Mouse (Mus musculus) heart, postnatal 0 days (tissue): ENCODE measurements around the gene Hoxb6. TPM values are rescaled to one million over a fixed set of nuclear protein-coding genes. Genes with fewer than 3 reads are reported as not detected.
A peak's percentile ranks its signal among the peaks of the same experiment; 100 is the strongest.

Source experiments
- ATAC-seq: fragments of 200-750 bp; cut with Nextera tagmentation; 2 replicates; pipeline ENCODE4 v1.8.0; 2017; ENCODE audit warnings: low read depth, moderate number of reproducible peaks, moderate library complexity; ENCODE audit not compliant: insufficient read depth
- DNase-seq: peaks from one replicate; pipeline ENCODE4 v3.0.0-alpha.2; 2016; ENCODE audit warnings: low spot score
- H3K27ac ChIP-seq: fragments of 300-500 bp; sonication (generic); 2 replicates; pipeline ENCODE4 v1.5.1; 2014; ENCODE audit warnings: low read depth, mild to moderate bottlenecking
- H3K27me3 ChIP-seq: fragments of 300-500 bp; sonication (generic); 2 replicates; pipeline ENCODE4 v1.6.1; 2014; ENCODE audit warnings: low read length, mixed read lengths; ENCODE audit not compliant: control insufficient read depth, insufficient read depth
- H3K36me3 ChIP-seq: fragments of 300-500 bp; sonication (generic); replicated peaks from 2 replicates; pipeline ENCODE4 v1.6.1; 2014; ENCODE audit warnings: low read length, mixed read lengths; ENCODE audit not compliant: control insufficient read depth, insufficient read depth
- H3K4me1 ChIP-seq: fragments of 300-500 bp; sonication (generic); 2 replicates; pipeline ENCODE4 v1.6.1; 2014; ENCODE audit warnings: antibody characterized with exemption; ENCODE audit not compliant: control insufficient read depth, insufficient read depth
- H3K4me2 ChIP-seq: fragments of 300-500 bp; sonication (generic); 2 replicates; pipeline ENCODE4 v1.6.1; 2014; ENCODE audit warnings: low read depth, mild to moderate bottlenecking, low read length, moderate library complexity
- H3K4me3 ChIP-seq: fragments of 300-500 bp; sonication (generic); 2 replicates; pipeline ENCODE4 v1.5.1; 2014; ENCODE audit warnings: low read depth, low read length
- H3K9ac ChIP-seq: fragments of 300-500 bp; sonication (generic); replicated peaks from 2 replicates; pipeline ENCODE4 v1.6.1; 2014; ENCODE audit warnings: low read depth, low read length, mixed read lengths
- H3K9me3 ChIP-seq: fragments of 300-500 bp; sonication (generic); replicated peaks from 2 replicates; pipeline ENCODE4 v1.6.1; 2016; ENCODE audit warnings: low read length; ENCODE audit not compliant: control insufficient read depth
- CTCF ChIP-seq: IDR thresholded peaks from 2 replicates; pipeline ENCODE4 v1.5.1; 2016; ENCODE audit warnings: antibody characterized with exemption, control low read depth, low read depth
- EP300 ChIP-seq: IDR thresholded peaks from 2 replicates; pipeline ENCODE4 v1.6.1; 2016; ENCODE audit warnings: antibody characterized with exemption, low read depth
- WGBS: fragments of 180-500 bp; shearing (Covaris S2); extraction: QIAGEN DNeasy Blood & Tissue Kit; methylation state at CpG from one replicate; pipeline ENCODE4 v1.1.7; 2014; 5-methylcytosine and 5-hydroxymethylcytosine counted together
- polyA plus RNA-seq: library from polyadenylated mRNA; unstranded; fragments of >200 nt; fragmentation: Nextera tagmentation; extraction: Ambion mirVana; gene quantifications from 2 replicates; pipeline ENCODE4 v1.2.1, GENCODE M21; 2015
- total RNA-seq: library from RNA; depleted of rRNA; stranded (reverse); fragments of >200 nt; gene quantifications from 2 replicates; pipeline ENCODE4 v1.2.3, GENCODE M21; 2014; ENCODE audit warnings: low replicate concordance

Gene Hoxb6
- total and polyA plus RNA-seq, 2 experiments from 2014 or later = not detected

- Histone ChIP-seq H3K36me3 (no peaks in the 10 kb centered on the region), H3K9ac (peak within 1 kb of the TSS; percentile 47), H3K4me3 (peak within 1 kb of the TSS; percentile 47), H3K4me1 (no peaks in the 10 kb centered on the region), H3K27ac (peak within 1 kb of the TSS; percentile 79), H3K9me3 (no peaks in the 10 kb centered on the region), H3K27me3 (peaks cover 100% of the 10 kb centered on the region), H3K4me2 (peak within 1 kb of the TSS; percentile 59)
- ATAC-seq (no peak), DNase-seq (no peak)
- WGBS = 10% methylated on average over 28 of the region's 28 CpGs
- TF ChIP-seq EP300 (no peak), CTCF (no peak)
These were observed 25.5 kb downstream of the Hoxb6 start, which contains the start of gene Hoxb4 for GRCm38 (mm10) chr11:96317608-96318367. Hoxb4 (plus strand) TSS chr11:96318267.

- H3K9me3 ChIP-seq = no peaks in the 10 kb centered on the region
- H3K4me3 ChIP-seq = peak overlapping the region; percentile 47
- H3K27me3 ChIP-seq = peaks cover 100% of the 10 kb centered on the region
- DNase-seq = no peak
- H3K9ac ChIP-seq = peak overlapping the region; percentile 47
- 1% methylated on average over 39 of the region's 45 CpGs for WGBS
- TF ChIP-seq CTCF (no peak), EP300 (no peak)
- peak; percentile 63 for ATAC-seq
- H3K4me1 ChIP-seq = no peaks in the 10 kb centered on the region
- H3K36me3 ChIP-seq = no peaks in the 10 kb centered on the region
- peak overlapping the region; percentile 79 for H3K27ac ChIP-seq
- H3K4me2 ChIP-seq = peak overlapping the region; percentile 59
These were observed 26.2 kb downstream of the Hoxb6 start for GRCm38 (mm10) chr11:96318368-96319070.

GRCm38 (mm10) chr11:96319071-96319902 is 27.0 kb downstream of the Hoxb6 start:
- Histone ChIP-seq H3K9ac (peak overlapping the region; percentile 47), H3K4me1 (no peaks in the 10 kb centered on the region), H3K4me2 (peak overlapping the region; percentile 59), H3K9me3 (no peaks in the 10 kb centered on the region), H3K27ac (peak overlapping the region; percentile 79), H3K4me3 (peak overlapping the region; percentile 47), H3K36me3 (no peaks in the 10 kb centered on the region), H3K27me3 (peaks cover 100% of the 10 kb centered on the region)
- no peak for DNase-seq
- ATAC-seq = peak; percentile 33
- TF ChIP-seq CTCF (no peak), EP300 (no peak)
- WGBS = 1% methylated on average over 31 of the region's 34 CpGs

GRCm38 (mm10) chr11:96319910-96320309 is 27.6 kb downstream of the Hoxb6 start:
- peaks cover 100% of the 10 kb centered on the region for H3K27me3 ChIP-seq

GRCm38 (mm10) chr11:96320688-96321087 is 28.4 kb downstream of the Hoxb6 start:
- Histone ChIP-seq H3K4me1 (no peaks in the 10 kb centered on the region), H3K4me2 (no peak overlapping the region), H3K36me3 (no peaks in the 10 kb centered on the region), H3K27ac (no peak overlapping the region), H3K9me3 (no peaks in the 10 kb centered on the region), H3K9ac (no peak overlapping the region), H3K4me3 (no peak overlapping the region), H3K27me3 (peaks cover 100% of the 10 kb centered on the region)
- no peak for ATAC-seq
- DNase-seq = no peak
- WGBS = 18% methylated on average over 17 of the region's 17 CpGs
- TF ChIP-seq CTCF = no peak
- TF ChIP-seq EP300 = no peak

More at GRCm38 (mm10) chr11:96319910-96320309, 27.6 kb downstream of the Hoxb6 start:
- no peak for TF ChIP-seq CTCF
- no peak for TF ChIP-seq EP300
- Histone ChIP-seq H3K4me3 (peak overlapping the region; percentile 47), H3K9ac (no peak overlapping the region), H3K9me3 (no peaks in the 10 kb centered on the region), H3K36me3 (no peaks in the 10 kb centered on the region), H3K4me1 (no peaks in the 10 kb centered on the region), H3K4me2 (peak overlapping the region; percentile 59), H3K27ac (peak overlapping the region; percentile 31; the same call in 1 of the 2 replicates)
- WGBS = under 1% methylated on average over 29 of the region's 29 CpGs
- ATAC-seq (no peak), DNase-seq (no peak)
